Mouse (Mus musculus): ENCODE results near the gene Myo1b. TPM values are rescaled to one million over a fixed set of nuclear protein-coding genes. Genes with fewer than 3 reads are reported as not detected.

Myo1b gene
- polyA plus RNA-seq, 1 experiment from 2014 or later = 79.4 TPM

GRCm38 (mm10) chr1:51753621-51754020, 162.2 kb downstream of the Myo1b start:
- Histone ChIP-seq H3K27me3 (replicated peaks; ENCODE audit: control insufficient read depth, insufficient read depth, low read length) (no peaks in the 10 kb centered on the region), H3K4me3 (replicated peaks; ENCODE audit: low read length) (no peak overlapping the region), H3K36me3 (ENCODE audit: control insufficient read depth, insufficient read depth) (peaks cover 17% of the 10 kb centered on the region), H3K4me1 (replicated peaks; ENCODE audit: control insufficient read depth, insufficient read depth, low read length) (no peaks in the 10 kb centered on the region), H3K4me2 (ENCODE audit: low read length) (no peak overlapping the region), H3K9ac (replicated peaks; ENCODE audit: low read depth, low read length) (no peak overlapping the region), H3K9me3 (ENCODE audit: control insufficient read depth, low read length) (no peaks in the 10 kb centered on the region), H3K27ac (ENCODE audit: low read length) (no peak overlapping the region)
- whole genome bisulfite sequencing = 96% methylated on average over 6 of the region's 6 CpGs
- ATAC-seq = no peak

DNA sequence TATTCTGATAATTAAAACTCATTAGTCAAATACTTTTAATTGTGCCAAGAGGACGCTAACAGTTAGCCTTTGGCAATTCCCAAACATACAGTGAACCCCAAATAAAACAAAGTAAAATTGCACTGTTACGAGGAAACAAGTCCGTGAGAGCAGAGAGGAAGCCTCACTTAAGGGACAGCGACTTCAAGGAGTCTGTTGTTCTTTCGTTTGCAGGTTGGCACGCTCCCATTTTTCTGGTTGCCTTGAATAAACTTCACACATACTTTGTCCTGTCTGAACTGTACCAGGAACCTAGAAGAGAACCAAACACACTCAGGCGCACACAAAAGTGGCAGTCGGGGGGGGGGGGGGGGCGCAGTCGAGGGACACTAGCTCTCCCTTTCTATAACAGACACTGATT, 164.9 kb downstream of the Myo1b start:
- no peaks in the 10 kb centered on the region for H3K27me3 ChIP-seq (replicated peaks; ENCODE audit: control insufficient read depth, insufficient read depth, low read length)
- ATAC-seq = no peak
- peaks cover 14% of the 10 kb centered on the region for H3K36me3 ChIP-seq (ENCODE audit: control insufficient read depth, insufficient read depth)
- H3K4me3 ChIP-seq (replicated peaks; ENCODE audit: low read length) = no peak overlapping the region
- no peaks in the 10 kb centered on the region for H3K9me3 ChIP-seq (ENCODE audit: control insufficient read depth, low read length)
- WGBS = 59% methylated on average over 10 of the region's 10 CpGs
- H3K27ac ChIP-seq (ENCODE audit: low read length) = no peak overlapping the region
- no peak overlapping the region for H3K4me2 ChIP-seq (ENCODE audit: low read length)
- no peak overlapping the region for H3K9ac ChIP-seq (replicated peaks; ENCODE audit: low read depth, low read length)
- H3K4me1 ChIP-seq (replicated peaks; ENCODE audit: control insufficient read depth, insufficient read depth, low read length) = no peaks in the 10 kb centered on the region

DNA sequence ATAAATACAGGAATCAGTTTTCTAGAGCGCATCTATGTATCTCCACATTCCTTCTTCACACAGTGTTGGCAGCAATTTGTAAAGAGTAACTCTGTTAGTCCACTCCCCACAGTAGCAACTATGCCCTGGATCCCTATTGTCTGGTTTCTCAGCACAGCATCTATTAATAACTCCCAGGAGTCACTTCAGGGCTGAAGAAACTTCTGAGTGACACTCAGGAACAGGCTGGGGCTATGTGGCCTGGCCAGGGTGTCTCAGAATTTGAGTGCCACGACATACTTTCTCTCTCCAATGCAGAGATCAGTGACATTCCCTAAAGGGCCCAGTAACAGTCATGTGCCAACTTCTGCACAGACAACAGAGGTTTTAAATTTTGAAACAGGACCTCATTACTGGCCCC, 167.6 kb downstream of the Myo1b start:
- WGBS = 80% methylated on average over 2 of the region's 2 CpGs
- no peaks in the 10 kb centered on the region for H3K27me3 ChIP-seq (replicated peaks; ENCODE audit: control insufficient read depth, insufficient read depth, low read length)

DNA sequence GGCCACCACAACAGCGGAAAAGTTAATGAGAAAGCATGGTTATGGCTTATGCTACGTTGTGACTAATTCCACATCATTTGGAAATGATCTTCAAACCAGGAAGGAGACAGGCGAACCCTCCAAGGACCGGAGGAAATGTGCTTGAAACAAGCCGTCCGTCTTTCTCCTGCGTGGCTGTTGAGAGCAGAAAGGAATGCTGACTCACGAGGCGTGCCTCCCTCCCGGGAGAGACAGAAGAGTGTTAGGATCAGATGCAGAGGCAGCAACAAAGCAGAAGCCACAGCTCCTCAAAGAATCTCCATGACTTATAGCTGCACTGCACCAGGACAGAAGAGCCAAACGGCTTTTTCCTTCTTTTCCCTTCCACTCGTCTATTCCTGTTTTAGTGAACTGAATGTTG, 168.4 kb downstream of the Myo1b start:
- no peak overlapping the region for H3K4me3 ChIP-seq (replicated peaks; ENCODE audit: low read length)
- H3K9ac ChIP-seq (replicated peaks; ENCODE audit: low read depth, low read length) = no peak overlapping the region
- 34% methylated on average over 12 of the region's 12 CpGs for WGBS
- no peak overlapping the region for H3K4me2 ChIP-seq (ENCODE audit: low read length)
- no peak for ATAC-seq
- no peaks in the 10 kb centered on the region for H3K27me3 ChIP-seq (replicated peaks; ENCODE audit: control insufficient read depth, insufficient read depth, low read length)
- H3K36me3 ChIP-seq (ENCODE audit: control insufficient read depth, insufficient read depth) = peaks cover 5% of the 10 kb centered on the region
- no peak overlapping the region for H3K27ac ChIP-seq (ENCODE audit: low read length)
- H3K9me3 ChIP-seq (ENCODE audit: control insufficient read depth, low read length) = no peaks in the 10 kb centered on the region
- H3K4me1 ChIP-seq (replicated peaks; ENCODE audit: control insufficient read depth, insufficient read depth, low read length) = no peaks in the 10 kb centered on the region

More for the DNA sequence above, 167.6 kb downstream of the Myo1b start:
- Histone ChIP-seq H3K9ac (replicated peaks; ENCODE audit: low read depth, low read length) (no peak overlapping the region), H3K4me3 (replicated peaks; ENCODE audit: low read length) (no peak overlapping the region), H3K4me1 (replicated peaks; ENCODE audit: control insufficient read depth, insufficient read depth, low read length) (no peaks in the 10 kb centered on the region), H3K4me2 (ENCODE audit: low read length) (no peak overlapping the region), H3K36me3 (ENCODE audit: control insufficient read depth, insufficient read depth) (peaks cover 5% of the 10 kb centered on the region), H3K27ac (ENCODE audit: low read length) (no peak overlapping the region), H3K9me3 (ENCODE audit: control insufficient read depth, low read length) (no peaks in the 10 kb centered on the region)
- no peak for ATAC-seq

DNA sequence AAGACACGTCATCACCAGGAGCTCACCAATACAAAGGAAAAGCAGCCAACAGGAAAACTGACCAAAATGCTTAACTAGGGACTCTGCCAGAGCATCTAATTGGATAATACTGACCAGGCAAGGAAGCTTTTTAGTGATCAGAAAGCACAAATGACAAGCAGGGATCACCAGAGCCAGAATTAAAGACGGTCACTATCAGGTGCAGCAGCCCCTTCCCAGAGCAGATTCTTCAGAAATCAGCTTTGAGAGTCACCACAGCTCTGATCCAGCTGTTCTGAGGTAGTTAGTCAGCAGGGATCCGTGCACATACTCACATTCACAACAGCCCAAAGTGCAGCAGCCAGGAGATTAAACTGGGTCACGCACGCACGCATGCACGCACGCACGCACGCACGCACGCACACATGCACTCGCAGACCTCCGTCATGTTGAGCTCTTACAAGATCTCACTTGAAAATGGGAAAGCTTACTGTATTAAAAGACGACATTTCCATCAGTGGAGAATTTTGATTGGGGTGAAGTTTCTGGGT, 169.1 kb downstream of the Myo1b start:
- ATAC-seq = no peak
- Histone ChIP-seq H3K9ac (replicated peaks; ENCODE audit: low read depth, low read length) (no peak overlapping the region), H3K4me1 (replicated peaks; ENCODE audit: control insufficient read depth, insufficient read depth, low read length) (no peaks in the 10 kb centered on the region), H3K4me2 (ENCODE audit: low read length) (no peak overlapping the region), H3K36me3 (ENCODE audit: control insufficient read depth, insufficient read depth) (peaks cover 5% of the 10 kb centered on the region), H3K9me3 (ENCODE audit: control insufficient read depth, low read length) (no peaks in the 10 kb centered on the region), H3K27me3 (replicated peaks; ENCODE audit: control insufficient read depth, insufficient read depth, low read length) (no peaks in the 10 kb centered on the region), H3K27ac (ENCODE audit: low read length) (no peak overlapping the region), H3K4me3 (replicated peaks; ENCODE audit: low read length) (no peak overlapping the region)
- WGBS = 81% methylated on average over 15 of the region's 15 CpGs

- no peaks in the 10 kb centered on the region for H3K9me3 ChIP-seq (ENCODE audit: control insufficient read depth, low read length)
- H3K27me3 ChIP-seq (replicated peaks; ENCODE audit: control insufficient read depth, insufficient read depth, low read length) = no peaks in the 10 kb centered on the region
- no peak overlapping the region for H3K4me2 ChIP-seq (ENCODE audit: low read length)
- ATAC-seq = no peak
- peaks cover under 1% of the 10 kb centered on the region for H3K36me3 ChIP-seq (ENCODE audit: control insufficient read depth, insufficient read depth)
- no peaks in the 10 kb centered on the region for H3K4me1 ChIP-seq (replicated peaks; ENCODE audit: control insufficient read depth, insufficient read depth, low read length)
- H3K4me3 ChIP-seq (replicated peaks; ENCODE audit: low read length) = no peak overlapping the region
- 92% methylated on average over 3 of the region's 3 CpGs for WGBS
- no peak overlapping the region for H3K9ac ChIP-seq (replicated peaks; ENCODE audit: low read depth, low read length)
- no peak overlapping the region for H3K27ac ChIP-seq (ENCODE audit: low read length)
Observed at GRCm38 (mm10) chr1:51743756-51744425, 172.0 kb downstream of the Myo1b start.

DNA sequence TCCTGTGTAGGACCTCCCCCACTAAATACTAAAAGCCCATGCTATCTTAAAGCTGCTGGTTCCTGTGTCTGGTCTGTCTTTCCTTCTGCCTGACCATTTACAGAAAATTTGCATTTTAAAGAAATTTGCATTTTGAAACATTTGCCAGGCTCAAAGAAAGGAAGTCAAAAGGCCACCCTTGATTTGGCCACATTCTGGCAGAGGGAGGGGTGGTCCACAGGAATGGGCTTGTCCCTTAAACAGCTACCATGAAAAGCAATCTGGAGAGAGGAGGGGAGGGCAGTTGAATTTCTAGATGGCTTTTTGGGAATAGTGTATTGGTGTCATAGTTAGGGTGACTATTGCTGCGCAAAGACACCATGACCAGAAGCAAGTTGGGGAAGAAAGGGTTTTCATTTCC, 173.3 kb downstream of the Myo1b start:
- Histone ChIP-seq H3K4me3 (replicated peaks; ENCODE audit: low read length) (no peak overlapping the region), H3K4me1 (replicated peaks; ENCODE audit: control insufficient read depth, insufficient read depth, low read length) (no peaks in the 10 kb centered on the region), H3K27ac (ENCODE audit: low read length) (no peak overlapping the region), H3K9ac (replicated peaks; ENCODE audit: low read depth, low read length) (no peak overlapping the region), H3K27me3 (replicated peaks; ENCODE audit: control insufficient read depth, insufficient read depth, low read length) (no peaks in the 10 kb centered on the region), H3K4me2 (ENCODE audit: low read length) (no peak overlapping the region), H3K9me3 (ENCODE audit: control insufficient read depth, low read length) (no peaks in the 10 kb centered on the region), H3K36me3 (ENCODE audit: control insufficient read depth, insufficient read depth) (no peaks in the 10 kb centered on the region)
- ATAC-seq = no peak
- 100% methylated on average over 1 of the region's 1 CpGs for WGBS

GRCm38 (mm10) chr1:51740626-51741231, 175.1 kb downstream of the Myo1b start:
- 93% methylated on average over 10 of the region's 10 CpGs for WGBS
- H3K9ac ChIP-seq (replicated peaks; ENCODE audit: low read depth, low read length) = no peak overlapping the region
- H3K36me3 ChIP-seq (ENCODE audit: control insufficient read depth, insufficient read depth) = no peaks in the 10 kb centered on the region
- H3K9me3 ChIP-seq (ENCODE audit: control insufficient read depth, low read length) = no peaks in the 10 kb centered on the region
- no peaks in the 10 kb centered on the region for H3K4me1 ChIP-seq (replicated peaks; ENCODE audit: control insufficient read depth, insufficient read depth, low read length)
- no peaks in the 10 kb centered on the region for H3K27me3 ChIP-seq (replicated peaks; ENCODE audit: control insufficient read depth, insufficient read depth, low read length)
- no peak overlapping the region for H3K4me3 ChIP-seq (replicated peaks; ENCODE audit: low read length)
- ATAC-seq = no peak
- H3K4me2 ChIP-seq (ENCODE audit: low read length) = no peak overlapping the region
- H3K27ac ChIP-seq (ENCODE audit: low read length) = no peak overlapping the region

- Histone ChIP-seq H3K4me3 (replicated peaks; ENCODE audit: low read length) (no peak overlapping the region), H3K9me3 (ENCODE audit: control insufficient read depth, low read length) (no peaks in the 10 kb centered on the region), H3K9ac (replicated peaks; ENCODE audit: low read depth, low read length) (no peak overlapping the region), H3K27ac (ENCODE audit: low read length) (no peak overlapping the region), H3K4me1 (replicated peaks; ENCODE audit: control insufficient read depth, insufficient read depth, low read length) (no peaks in the 10 kb centered on the region), H3K4me2 (ENCODE audit: low read length) (no peak overlapping the region), H3K27me3 (replicated peaks; ENCODE audit: control insufficient read depth, insufficient read depth, low read length) (no peaks in the 10 kb centered on the region), H3K36me3 (ENCODE audit: control insufficient read depth, insufficient read depth) (no peaks in the 10 kb centered on the region)
- ATAC-seq = no peak
- WGBS = 86% methylated on average over 5 of the region's 5 CpGs
Observed at GRCm38 (mm10) chr1:51739252-51739852, 176.5 kb downstream of the Myo1b start.

Measured in forebrain, embryonic 16.5 days (tissue).